Mouse (Mus musculus): Measurements from ENCODE around the gene Ptma. TPM values are rescaled to one million over a fixed set of nuclear protein-coding genes. Genes with fewer than 3 reads are reported as not detected.

The Ptma gene
- total RNA-seq, 2 experiments from 2014 or later: 359 to 366 TPM

Other genes starting within 250 kb of the Ptma start
- gene B3gnt7, start 223.9 kb upstream of the Ptma start, total RNA-seq (2021): 1 to 10 TPM; 1.2 to 1.4 TPM
- 100 to 1,000 TPM; 135 to 136 TPM for gene Ncl, start 167.3 kb upstream of the Ptma start, total RNA-seq (2021)
- gene Nmur1, start 100.5 kb upstream of the Ptma start, total RNA-seq (2021): not detected
- not detected for gene Tex44, start 100.4 kb upstream of the Ptma start, total RNA-seq (2021)
- 10 to 100 TPM; 49.4 to 58.1 TPM for gene Pde6d, start 55.9 kb downstream of the Ptma start, total RNA-seq (2021)
- 10 to 100 TPM; 27.5 to 29.6 TPM for gene Cops7b, start 56.2 kb downstream of the Ptma start, total RNA-seq (2021)
- 10 to 100 TPM; 11.2 to 14.1 TPM for gene Nppc, start 143.8 kb downstream of the Ptma start, total RNA-seq (2021)
- gene Dis3l2, start 177.1 kb downstream of the Ptma start, total RNA-seq (2021): 10 to 100 TPM; 23.5 to 25.6 TPM